Mouse (Mus musculus) heart, embryonic 13.5 days (tissue): ENCODE results near the gene Syngap1. TPM values are rescaled to one million over a fixed set of nuclear protein-coding genes. Genes with fewer than 3 reads are reported as not detected.

Source experiments
- ATAC-seq: fragments of 200-750 bp; cut with Nextera tagmentation; 2 replicates; pipeline ENCODE4 v1.8.0; 2017; ENCODE audit warnings: moderate TSS enrichment; ENCODE audit not compliant: insufficient number of reproducible peaks, low FRiP score, low TSS enrichment; ENCODE audit errors: extremely low read depth
- H3K27ac ChIP-seq: fragments of 300-500 bp; sonication (generic); replicated peaks from 2 replicates; pipeline ENCODE4 v1.5.1; 2015; ENCODE audit warnings: moderate library complexity, mild to moderate bottlenecking, inconsistent platforms
- H3K27me3 ChIP-seq: fragments of 300-500 bp; sonication (generic); replicated peaks from 2 replicates; pipeline ENCODE4 v1.6.1; 2015; ENCODE audit warnings: mild to moderate bottlenecking, inconsistent platforms
- H3K36me3 ChIP-seq: fragments of 300-500 bp; sonication (generic); 2 replicates; pipeline ENCODE4 v1.6.1; 2015; ENCODE audit warnings: mild to moderate bottlenecking, inconsistent platforms
- H3K4me1 ChIP-seq: fragments of 300-500 bp; sonication (generic); 2 replicates; pipeline ENCODE4 v1.6.1; 2015; ENCODE audit warnings: inconsistent platforms
- H3K4me2 ChIP-seq: fragments of 300-500 bp; sonication (generic); 2 replicates; pipeline ENCODE4 v1.6.1; 2015; ENCODE audit warnings: inconsistent platforms, mild to moderate bottlenecking, moderate library complexity
- H3K4me3 ChIP-seq: fragments of 300-500 bp; sonication (generic); 2 replicates; pipeline ENCODE4 v1.5.1; 2015; ENCODE audit warnings: moderate library complexity, mild to moderate bottlenecking, inconsistent platforms
- H3K9ac ChIP-seq: fragments of 300-500 bp; sonication (generic); 2 replicates; pipeline ENCODE4 v1.6.1; 2015; ENCODE audit warnings: inconsistent platforms, mild to moderate bottlenecking, moderate library complexity
- H3K9me3 ChIP-seq: fragments of 300-500 bp; sonication (generic); 2 replicates; pipeline ENCODE4 v1.6.1; 2016; ENCODE audit warnings: inconsistent platforms
- WGBS: fragments of 180-500 bp; shearing (Covaris S2); methylation state at CpG from one replicate; pipeline ENCODE4 v1.1.7; 2015; ENCODE audit warnings: mixed read lengths; 5-methylcytosine and 5-hydroxymethylcytosine counted together
- polyA plus RNA-seq: library from polyadenylated mRNA; unstranded; fragments of >200 nt; fragmentation: Nextera tagmentation; extraction: Ambion mirVana; gene quantifications from 2 replicates; pipeline ENCODE4 v1.2.1, GENCODE M21; 2015

The Syngap1 gene
- polyA plus RNA-seq, 1 experiment from 2014 or later: 2.0 TPM

GRCm38 (mm10) chr17:26958880-26959279 lies 17.8 kb downstream of the Syngap1 start:
- Histone ChIP-seq H3K4me1 (peaks cover 26% of the 10 kb centered on the region), H3K4me2 (no peak overlapping the region), H3K27me3 (no peaks in the 10 kb centered on the region), H3K27ac (no peak overlapping the region), H3K9ac (no peak overlapping the region), H3K4me3 (no peak overlapping the region), H3K36me3 (peaks cover 82% of the 10 kb centered on the region), H3K9me3 (no peaks in the 10 kb centered on the region)
- no peak for ATAC-seq
- 59% methylated on average over 5 of the region's 5 CpGs for WGBS

GRCm38 (mm10) chr17:26959815-26960214 lies 18.8 kb downstream of the Syngap1 start:
- 86% methylated on average over 4 of the region's 4 CpGs for WGBS
- Histone ChIP-seq H3K9ac (no peak overlapping the region), H3K36me3 (peaks cover 92% of the 10 kb centered on the region), H3K27ac (no peak overlapping the region), H3K9me3 (no peaks in the 10 kb centered on the region), H3K4me2 (no peak overlapping the region), H3K27me3 (no peaks in the 10 kb centered on the region), H3K4me1 (peaks cover 16% of the 10 kb centered on the region), H3K4me3 (no peak overlapping the region)
- ATAC-seq: no peak

- ATAC-seq: no peak
- Histone ChIP-seq H3K27ac (no peak overlapping the region), H3K4me1 (peaks cover 4% of the 10 kb centered on the region; the same call in 1 of the 2 replicates), H3K4me3 (no peak overlapping the region), H3K4me2 (no peak overlapping the region), H3K9me3 (no peaks in the 10 kb centered on the region), H3K9ac (no peak overlapping the region), H3K36me3 (peaks cover 92% of the 10 kb centered on the region), H3K27me3 (no peaks in the 10 kb centered on the region)
- 85% methylated on average over 21 of the region's 21 CpGs for WGBS
Observed at GRCm38 (mm10) chr17:26961572-26962240, 20.7 kb downstream of the Syngap1 start.

GRCm38 (mm10) chr17:26966993-26967392 lies 25.9 kb downstream of the Syngap1 start:
- H3K4me3 ChIP-seq: no peak overlapping the region
- WGBS: 79% methylated on average over 11 of the region's 11 CpGs
- H3K9me3 ChIP-seq: no peaks in the 10 kb centered on the region
- H3K27ac ChIP-seq: no peak overlapping the region
- peaks cover 72% of the 10 kb centered on the region for H3K36me3 ChIP-seq
- no peak overlapping the region for H3K9ac ChIP-seq
- H3K4me1 ChIP-seq: peaks cover 10% of the 10 kb centered on the region
- H3K4me2 ChIP-seq: no peak overlapping the region
- H3K27me3 ChIP-seq: no peaks in the 10 kb centered on the region
- no peak for ATAC-seq

GRCm38 (mm10) chr17:26967477-26967876 lies 26.4 kb downstream of the Syngap1 start:
- no peak overlapping the region for H3K4me2 ChIP-seq

GRCm38 (mm10) chr17:26968200-26968611 lies 27.2 kb downstream of the Syngap1 start:
- Histone ChIP-seq H3K9me3 (no peaks in the 10 kb centered on the region), H3K4me2 (no peak overlapping the region), H3K4me1 (peaks cover 15% of the 10 kb centered on the region), H3K36me3 (peaks cover 60% of the 10 kb centered on the region), H3K27ac (no peak overlapping the region), H3K4me3 (no peak overlapping the region), H3K9ac (no peak overlapping the region), H3K27me3 (no peaks in the 10 kb centered on the region)
- WGBS: 80% methylated on average over 6 of the region's 6 CpGs
- no peak for ATAC-seq

More at GRCm38 (mm10) chr17:26967477-26967876, 26.4 kb downstream of the Syngap1 start:
- H3K27me3 ChIP-seq: no peaks in the 10 kb centered on the region
- WGBS: 86% methylated on average over 6 of the region's 6 CpGs
- H3K9ac ChIP-seq: no peak overlapping the region
- H3K4me1 ChIP-seq: peaks cover 15% of the 10 kb centered on the region
- H3K4me3 ChIP-seq: no peak overlapping the region
- no peak overlapping the region for H3K27ac ChIP-seq
- no peak for ATAC-seq
- no peaks in the 10 kb centered on the region for H3K9me3 ChIP-seq
- H3K36me3 ChIP-seq: peaks cover 67% of the 10 kb centered on the region

- no peaks in the 10 kb centered on the region for H3K9me3 ChIP-seq
- no peak overlapping the region for H3K9ac ChIP-seq
- no peak overlapping the region for H3K4me2 ChIP-seq
- H3K4me1 ChIP-seq: peaks cover 23% of the 10 kb centered on the region
- no peak overlapping the region for H3K27ac ChIP-seq
- H3K36me3 ChIP-seq: peaks cover 51% of the 10 kb centered on the region
- 74% methylated on average over 6 of the region's 6 CpGs for WGBS
- no peak for ATAC-seq
- H3K27me3 ChIP-seq: no peaks in the 10 kb centered on the region
- no peak overlapping the region for H3K4me3 ChIP-seq
Observed at GRCm38 (mm10) chr17:26969257-26969656, 28.2 kb downstream of the Syngap1 start.

- Histone ChIP-seq H3K27me3 (no peaks in the 10 kb centered on the region), H3K4me1 (peaks cover 29% of the 10 kb centered on the region), H3K9me3 (no peaks in the 10 kb centered on the region), H3K4me3 (no peak overlapping the region), H3K9ac (no peak overlapping the region), H3K27ac (no peak overlapping the region), H3K36me3 (peaks cover 51% of the 10 kb centered on the region), H3K4me2 (no peak overlapping the region)
- WGBS: 58% methylated on average over 12 of the region's 12 CpGs
- ATAC-seq: no peak
Observed at GRCm38 (mm10) chr17:26970221-26970620, 29.2 kb downstream of the Syngap1 start.

- Histone ChIP-seq H3K27me3 (no peaks in the 10 kb centered on the region), H3K4me1 (peaks cover 40% of the 10 kb centered on the region), H3K4me3 (peak overlapping the region; percentile 87), H3K36me3 (peaks cover 51% of the 10 kb centered on the region), H3K27ac (no peak overlapping the region), H3K9me3 (no peaks in the 10 kb centered on the region), H3K4me2 (peak overlapping the region; percentile 98), H3K9ac (peak overlapping the region; percentile 90)
- 50% methylated on average over 8 of the region's 8 CpGs for WGBS
- no peak for ATAC-seq
Observed at GRCm38 (mm10) chr17:26971247-26971905, 30.3 kb downstream of the Syngap1 start.

GRCm38 (mm10) chr17:26972107-26972506 lies 31.1 kb downstream of the Syngap1 start:
- H3K9ac ChIP-seq: peak overlapping the region; percentile 90
- peaks cover 44% of the 10 kb centered on the region for H3K4me1 ChIP-seq
- H3K27ac ChIP-seq: peak overlapping the region; percentile 83
- no peaks in the 10 kb centered on the region for H3K9me3 ChIP-seq
- peak overlapping the region; percentile 87 for H3K4me3 ChIP-seq
- peaks cover 51% of the 10 kb centered on the region for H3K36me3 ChIP-seq
- H3K4me2 ChIP-seq: peak overlapping the region; percentile 98
- ATAC-seq: no peak
- H3K27me3 ChIP-seq: no peaks in the 10 kb centered on the region
- 3% methylated on average over 3 of the region's 3 CpGs for WGBS

- H3K4me3 ChIP-seq: peak within 1 kb of the TSS; percentile 87
- peak within 1 kb of the TSS; percentile 83 for H3K27ac ChIP-seq
- WGBS: under 1% methylated on average over 75 of the region's 75 CpGs
- H3K27me3 ChIP-seq: no peaks in the 10 kb centered on the region
- H3K9ac ChIP-seq: peak within 1 kb of the TSS; percentile 90
- peak within 1 kb of the TSS; percentile 98 for H3K4me2 ChIP-seq
- H3K4me1 ChIP-seq: peaks cover 44% of the 10 kb centered on the region
- no peaks in the 10 kb centered on the region for H3K9me3 ChIP-seq
- peak; percentile 95 for ATAC-seq
- peaks cover 51% of the 10 kb centered on the region for H3K36me3 ChIP-seq
Observed at GRCm38 (mm10) chr17:26972703-26973574, 31.9 kb downstream of the Syngap1 start, which contains the start of gene Zbtb9. TSS of gene Zbtb9 (plus strand) at chr17:26973167.
